Mouse (Mus musculus) midbrain, embryonic 10.5 days (tissue): ENCODE measurements around the gene Slx4ip. TPM values are rescaled to one million over a fixed set of nuclear protein-coding genes. Genes with fewer than 3 reads are reported as not detected.

Experiments
- DNase-seq: peaks from one replicate; pipeline ENCODE4 v3.0.0-alpha.2; 2017; ENCODE audit warnings: low spot score
- H3K27ac ChIP-seq: fragments of 300-500 bp; sonication (generic); replicated peaks from 2 replicates; pipeline ENCODE4 v1.5.1; 2016; ENCODE audit warnings: mild to moderate bottlenecking
- H3K27me3 ChIP-seq: fragments of 300-500 bp; sonication (generic); 2 replicates; pipeline ENCODE4 v1.6.1; 2016; ENCODE audit warnings: low read depth, mild to moderate bottlenecking; ENCODE audit not compliant: poor library complexity, severe bottlenecking
- H3K36me3 ChIP-seq: fragments of 300-500 bp; sonication (generic); 2 replicates; pipeline ENCODE4 v1.6.1; 2016; ENCODE audit warnings: mild to moderate bottlenecking, moderate library complexity
- H3K4me1 ChIP-seq: fragments of 300-500 bp; sonication (generic); 2 replicates; pipeline ENCODE4 v1.6.1; 2016
- H3K4me3 ChIP-seq: fragments of 300-500 bp; sonication (generic); 2 replicates; pipeline ENCODE4 v1.5.1; 2016; ENCODE audit warnings: mild to moderate bottlenecking, moderate library complexity
- H3K9me3 ChIP-seq: fragments of 300-500 bp; sonication (generic); replicated peaks from 2 replicates; pipeline ENCODE4 v1.6.1; 2016; ENCODE audit warnings: mild to moderate bottlenecking
- WGBS: fragments of 180-500 bp; shearing (Covaris S2); methylation state at CpG from one replicate; pipeline ENCODE4 v1.1.7; 2016; 5-methylcytosine and 5-hydroxymethylcytosine counted together
- polyA plus RNA-seq: library from polyadenylated mRNA; unstranded; fragments of >200 nt; fragmentation: Nextera tagmentation; extraction: Ambion mirVana; gene quantifications from 2 replicates; pipeline ENCODE4 v1.2.1, GENCODE M21; 2016

The Slx4ip gene
- polyA plus RNA-seq, 1 experiment from 2014 or later, result 9.8 TPM

- peaks cover 48% of the 10 kb centered on the region for H3K36me3 ChIP-seq
- H3K4me3 ChIP-seq, result no peak overlapping the region
- H3K4me1 ChIP-seq, result peaks cover 68% of the 10 kb centered on the region
- DNase-seq, result no peak
- no peaks in the 10 kb centered on the region for H3K9me3 ChIP-seq
- H3K27me3 ChIP-seq, result no peaks in the 10 kb centered on the region
- H3K27ac ChIP-seq, result peak overlapping the region; percentile 17; the same call in 1 of the 2 replicates
- WGBS, result 75% methylated on average over 6 of the region's 6 CpGs
These were observed 189.4 kb downstream of the Slx4ip start for GRCm38 (mm10) chr2:137080468-137080867.

GRCm38 (mm10) chr2:137081001-137081400 is 190.0 kb downstream of the Slx4ip start:
- 91% methylated on average over 7 of the region's 7 CpGs for WGBS
- H3K36me3 ChIP-seq, result peaks cover 53% of the 10 kb centered on the region
- H3K9me3 ChIP-seq, result no peaks in the 10 kb centered on the region
- no peaks in the 10 kb centered on the region for H3K27me3 ChIP-seq
- peak overlapping the region; percentile 17; the same call in 1 of the 2 replicates for H3K27ac ChIP-seq
- peaks cover 63% of the 10 kb centered on the region for H3K4me1 ChIP-seq
- DNase-seq, result no peak
- no peak overlapping the region for H3K4me3 ChIP-seq

- H3K4me1 ChIP-seq, result peaks cover 65% of the 10 kb centered on the region
- H3K9me3 ChIP-seq, result no peaks in the 10 kb centered on the region
- 88% methylated on average over 24 of the region's 24 CpGs for WGBS
- no peak overlapping the region for H3K27ac ChIP-seq
- no peak for DNase-seq
- no peaks in the 10 kb centered on the region for H3K27me3 ChIP-seq
- H3K4me3 ChIP-seq, result no peak overlapping the region
- peaks cover 67% of the 10 kb centered on the region for H3K36me3 ChIP-seq
These were observed 192.0 kb downstream of the Slx4ip start for GRCm38 (mm10) chr2:137082896-137083620.

GRCm38 (mm10) chr2:137085257-137085656 is 194.2 kb downstream of the Slx4ip start:
- H3K27ac ChIP-seq, result no peak overlapping the region
- 86% methylated on average over 8 of the region's 8 CpGs for WGBS
- H3K4me3 ChIP-seq, result no peak overlapping the region
- peaks cover 48% of the 10 kb centered on the region for H3K4me1 ChIP-seq
- no peaks in the 10 kb centered on the region for H3K27me3 ChIP-seq
- no peak for DNase-seq
- H3K9me3 ChIP-seq, result no peaks in the 10 kb centered on the region
- H3K36me3 ChIP-seq, result peaks cover 89% of the 10 kb centered on the region

- peaks cover 48% of the 10 kb centered on the region for H3K4me1 ChIP-seq
- H3K27ac ChIP-seq, result peak overlapping the region; percentile 33; the same call in 1 of the 2 replicates
- WGBS, result 78% methylated on average over 14 of the region's 14 CpGs
- no peaks in the 10 kb centered on the region for H3K27me3 ChIP-seq
- no peaks in the 10 kb centered on the region for H3K9me3 ChIP-seq
- H3K4me3 ChIP-seq, result no peak overlapping the region
- H3K36me3 ChIP-seq, result peaks cover 95% of the 10 kb centered on the region
- DNase-seq, result no peak
These were observed 195.8 kb downstream of the Slx4ip start for GRCm38 (mm10) chr2:137086621-137087395.

- Histone ChIP-seq H3K4me3 (no peak overlapping the region), H3K27ac (no peak overlapping the region), H3K36me3 (peaks cover 100% of the 10 kb centered on the region), H3K9me3 (no peaks in the 10 kb centered on the region), H3K27me3 (no peaks in the 10 kb centered on the region), H3K4me1 (peaks cover 54% of the 10 kb centered on the region)
- WGBS, result 82% methylated on average over 6 of the region's 6 CpGs
- DNase-seq, result no peak
These were observed 196.7 kb downstream of the Slx4ip start for GRCm38 (mm10) chr2:137087705-137088104.

GRCm38 (mm10) chr2:137091766-137092522 is 200.9 kb downstream of the Slx4ip start:
- Histone ChIP-seq H3K4me3 (no peak overlapping the region), H3K27ac (peak overlapping the region; percentile 66), H3K27me3 (no peaks in the 10 kb centered on the region), H3K4me1 (peaks cover 78% of the 10 kb centered on the region), H3K9me3 (no peaks in the 10 kb centered on the region), H3K36me3 (peaks cover 99% of the 10 kb centered on the region)
- 66% methylated on average over 11 of the region's 11 CpGs for WGBS
- DNase-seq, result no peak

GRCm38 (mm10) chr2:137092523-137093297 is 201.7 kb downstream of the Slx4ip start:
- WGBS, result 33% methylated on average over 10 of the region's 10 CpGs
- Histone ChIP-seq H3K36me3 (peaks cover 99% of the 10 kb centered on the region), H3K27ac (peak overlapping the region; percentile 66), H3K4me1 (peaks cover 78% of the 10 kb centered on the region), H3K9me3 (no peaks in the 10 kb centered on the region), H3K27me3 (no peaks in the 10 kb centered on the region), H3K4me3 (no peak overlapping the region)
- DNase-seq, result no peak

- H3K27ac ChIP-seq, result peak overlapping the region; percentile 66
- no peak overlapping the region for H3K4me3 ChIP-seq
- H3K27me3 ChIP-seq, result no peaks in the 10 kb centered on the region
- H3K4me1 ChIP-seq, result peaks cover 78% of the 10 kb centered on the region
- no peaks in the 10 kb centered on the region for H3K9me3 ChIP-seq
- WGBS, result 25% methylated on average over 7 of the region's 7 CpGs
- DNase-seq, result no peak
- peaks cover 99% of the 10 kb centered on the region for H3K36me3 ChIP-seq
These were observed 202.2 kb downstream of the Slx4ip start for GRCm38 (mm10) chr2:137093298-137093630.

- Histone ChIP-seq H3K4me1 (peaks cover 87% of the 10 kb centered on the region), H3K27ac (peak overlapping the region; percentile 66)
- WGBS, result 48% methylated on average over 8 of the region's 8 CpGs
These were observed 203.3 kb downstream of the Slx4ip start for GRCm38 (mm10) chr2:137094301-137094700.

GRCm38 (mm10) chr2:137096981-137097460 is 206.0 kb downstream of the Slx4ip start:
- Histone ChIP-seq H3K4me1 (peaks cover 100% of the 10 kb centered on the region), H3K36me3 (peaks cover 92% of the 10 kb centered on the region), H3K4me3 (peak overlapping the region; percentile 2; the same call in 1 of the 2 replicates), H3K27me3 (no peaks in the 10 kb centered on the region), H3K27ac (peak overlapping the region; percentile 81), H3K9me3 (no peaks in the 10 kb centered on the region)
- WGBS, result 4% methylated on average over 5 of the region's 5 CpGs
- DNase-seq, result no peak

More at GRCm38 (mm10) chr2:137094301-137094700, 203.3 kb downstream of the Slx4ip start:
- no peaks in the 10 kb centered on the region for H3K27me3 ChIP-seq
- no peak overlapping the region for H3K4me3 ChIP-seq
- DNase-seq, result no peak
- peaks cover 94% of the 10 kb centered on the region for H3K36me3 ChIP-seq
- H3K9me3 ChIP-seq, result no peaks in the 10 kb centered on the region
